Mouse (Mus musculus) testis, adult 2 months (tissue): ENCODE measurements around the gene Zfp791. TPM values are rescaled to one million over a fixed set of nuclear protein-coding genes. Genes with fewer than 3 reads are reported as not detected.
"Not testable (repeated sequence)": the region's sequence is repeated elsewhere in the genome, so short reads cannot be mapped to it uniquely, and the experiment has no call there.

ENCODE experiments used
- H3K27ac ChIP-seq: fragments of 200-500 bp; 2 replicates; pipeline ENCODE4 v1.5.1; 2012; ENCODE audit warnings: low read depth, low read length; ENCODE audit not compliant: control insufficient read depth, insufficient read depth
- H3K27me3 ChIP-seq: fragments of 200-500 bp; 2 replicates; pipeline ENCODE4 v1.6.1; 2012; ENCODE audit warnings: mild to moderate bottlenecking, low read length, moderate library complexity; ENCODE audit not compliant: control insufficient read depth, insufficient read depth
- H3K36me3 ChIP-seq: fragments of 200-500 bp; 2 replicates; pipeline ENCODE4 v1.6.1; 2012; ENCODE audit warnings: mild to moderate bottlenecking, low read length; ENCODE audit not compliant: control insufficient read depth, insufficient read depth
- H3K4me1 ChIP-seq: fragments of 200-500 bp; 2 replicates; pipeline ENCODE4 v1.6.1; 2012; ENCODE audit warnings: low read length; ENCODE audit not compliant: control insufficient read depth, insufficient read depth
- H3K4me3 ChIP-seq: fragments of 200-500 bp; 2 replicates; pipeline ENCODE4 v1.5.1; 2012; ENCODE audit warnings: low read depth, mild to moderate bottlenecking, low read length, moderate library complexity, mixed read lengths; ENCODE audit not compliant: control insufficient read depth
- CTCF ChIP-seq: fragments of 200-500 bp; IDR thresholded peaks from 2 replicates; pipeline ENCODE4 v1.5.1; 2012; ENCODE audit warnings: low read depth, mild to moderate bottlenecking, inconsistent platforms, low read length, moderate library complexity; ENCODE audit not compliant: control insufficient read depth, insufficient read depth, insufficient replicate concordance
- POLR2A ChIP-seq: fragments of 200-500 bp; IDR thresholded peaks from 2 replicates; pipeline ENCODE4 v1.6.1; 2012; ENCODE audit warnings: low read depth, mild to moderate bottlenecking, inconsistent platforms, low read length, moderate library complexity; ENCODE audit not compliant: control insufficient read depth
- polyA plus RNA-seq: library from polyadenylated mRNA; depleted of rRNA; stranded (reverse); fragments of >200 nt; gene quantifications from 2 replicates; pipeline ENCODE4 v1.2.3, GENCODE M21; 2012

The Zfp791 gene
- polyA plus RNA-seq, 1 experiment: 0.21 TPM

- 0 out of 2 replicates have a peak within 1 kb of the TSS, but pooled peaks have one; percentile 41 for H3K27ac ChIP-seq
- H3K4me1 ChIP-seq: peaks cover 18% of the 10 kb centered on the region
- H3K36me3 ChIP-seq: no peaks in the 10 kb centered on the region
- peak within 1 kb of the TSS; percentile 84 for H3K4me3 ChIP-seq
- no peaks in the 10 kb centered on the region for H3K27me3 ChIP-seq
- TF ChIP-seq CTCF (0 out of 2 replicates have a peak, but pooled peaks have one; percentile 6), POLR2A (peak; percentile 54; the same call in 1 of the 2 replicates)
These were observed 39.6 kb downstream of the Zfp791 start, which contains the start of gene Man2b1 for GRCm38 (mm10) chr8:85083108-85083813. TSS of gene Man2b1 (plus strand) at chr8:85083270.

GRCm38 (mm10) chr8:85082169-85082568 is 40.7 kb downstream of the Zfp791 start:
- H3K36me3 ChIP-seq, H3K27me3 ChIP-seq, H3K27ac ChIP-seq, H3K4me3 ChIP-seq: not testable (repeated sequence)
- peaks cover 18% of the 10 kb centered on the region for H3K4me1 ChIP-seq

GRCm38 (mm10) chr8:85081216-85081555 is 41.7 kb downstream of the Zfp791 start, which contains the start of gene Wdr83:
TSS of gene Wdr83 (minus strand) at chr8:85081306.
- peak within 1 kb of the TSS; percentile 80 for H3K27ac ChIP-seq

GRCm38 (mm10) chr8:85080532-85081215 is 42.2 kb downstream of the Zfp791 start, which contains the start of gene Wdr83os:
TSS of gene Wdr83os (plus strand) at chr8:85080740.
- no peaks in the 10 kb centered on the region for H3K27me3 ChIP-seq
- H3K4me1 ChIP-seq: peaks cover 18% of the 10 kb centered on the region
- H3K36me3 ChIP-seq: no peaks in the 10 kb centered on the region; the same call in 1 of the 2 replicates
- H3K4me3 ChIP-seq: peak within 1 kb of the TSS; percentile 93
- TF ChIP-seq POLR2A (peak; percentile 38; the same call in 1 of the 2 replicates), CTCF (no peak)
- peak within 1 kb of the TSS; percentile 80 for H3K27ac ChIP-seq

More at GRCm38 (mm10) chr8:85081216-85081555, 41.7 kb downstream of the Zfp791 start, which contains the start of gene Wdr83:
- H3K4me1 ChIP-seq: peaks cover 18% of the 10 kb centered on the region
- H3K4me3 ChIP-seq: peak within 1 kb of the TSS; percentile 93
- no peak for TF ChIP-seq CTCF
- 0 out of 2 replicates have a peak, but pooled peaks have one; percentile 7 for TF ChIP-seq POLR2A
- H3K36me3 ChIP-seq: no peaks in the 10 kb centered on the region
- no peaks in the 10 kb centered on the region for H3K27me3 ChIP-seq

GRCm38 (mm10) chr8:85080214-85080531 is 42.7 kb downstream of the Zfp791 start:
- TF ChIP-seq CTCF (no peak), POLR2A (no peak)
- H3K36me3 ChIP-seq: no peaks in the 10 kb centered on the region; the same call in 1 of the 2 replicates
- peak overlapping the region; percentile 80 for H3K27ac ChIP-seq
- H3K4me1 ChIP-seq: peaks cover 18% of the 10 kb centered on the region
- H3K4me3 ChIP-seq: peak overlapping the region; percentile 93
- no peaks in the 10 kb centered on the region for H3K27me3 ChIP-seq

GRCm38 (mm10) chr8:85076993-85077392 is 45.9 kb downstream of the Zfp791 start:
- H3K27me3 ChIP-seq: no peaks in the 10 kb centered on the region
- TF ChIP-seq POLR2A (no peak), CTCF (peak; percentile 95)
- peaks cover 1% of the 10 kb centered on the region; the same call in 1 of the 2 replicates for H3K36me3 ChIP-seq
- H3K4me3 ChIP-seq: no peak overlapping the region
- H3K4me1 ChIP-seq: peaks cover 10% of the 10 kb centered on the region
- H3K27ac ChIP-seq: no peak overlapping the region

GRCm38 (mm10) chr8:85076001-85076400 is 46.9 kb downstream of the Zfp791 start:
- Histone ChIP-seq H3K4me3 (no peak overlapping the region), H3K4me1 (peaks cover 10% of the 10 kb centered on the region), H3K36me3 (peaks cover 1% of the 10 kb centered on the region; the same call in 1 of the 2 replicates), H3K27ac (no peak overlapping the region), H3K27me3 (no peaks in the 10 kb centered on the region)
- TF ChIP-seq POLR2A: no peak
- TF ChIP-seq CTCF: peak; percentile 31; the same call in 1 of the 2 replicates
